Mouse (Mus musculus) heart, embryonic 16.5 days (tissue): ENCODE measurements around the gene Dolk. TPM values are rescaled to one million over a fixed set of nuclear protein-coding genes. Genes with fewer than 3 reads are reported as not detected.

Source experiments
- ATAC-seq: fragments of 200-750 bp; cut with Nextera tagmentation; replicated peaks from 2 replicates; pipeline ENCODE4 v1.8.0; 2017; ENCODE audit warnings: moderate number of reproducible peaks; ENCODE audit not compliant: insufficient read depth, low FRiP score; ENCODE audit errors: extremely low read depth
- H3K27ac ChIP-seq: fragments of 300-500 bp; sonication (generic); 2 replicates; pipeline ENCODE4 v1.5.1; 2014; ENCODE audit warnings: mild to moderate bottlenecking, low read length, control low read depth, moderate library complexity
- H3K27me3 ChIP-seq: fragments of 300-500 bp; sonication (generic); 2 replicates; pipeline ENCODE4 v1.6.1; 2014; ENCODE audit warnings: low read length, mixed read lengths; ENCODE audit not compliant: control insufficient read depth, insufficient read depth
- H3K36me3 ChIP-seq: fragments of 300-500 bp; sonication (generic); 2 replicates; pipeline ENCODE4 v1.6.1; 2014; ENCODE audit not compliant: control insufficient read depth, insufficient read depth
- H3K4me1 ChIP-seq: fragments of 300-500 bp; sonication (generic); 2 replicates; pipeline ENCODE4 v1.6.1; 2014; ENCODE audit warnings: low read length, mixed read lengths; ENCODE audit not compliant: control insufficient read depth, insufficient read depth
- H3K4me2 ChIP-seq: fragments of 300-500 bp; sonication (generic); 2 replicates; pipeline ENCODE4 v1.6.1; 2014; ENCODE audit warnings: low read depth, mild to moderate bottlenecking, control low read depth, low read length
- H3K4me3 ChIP-seq: fragments of 300-500 bp; sonication (generic); 2 replicates; pipeline ENCODE4 v1.5.1; 2014; ENCODE audit warnings: mild to moderate bottlenecking, control low read depth, low read length
- H3K9ac ChIP-seq: fragments of 300-500 bp; sonication (generic); 2 replicates; pipeline ENCODE4 v1.6.1; 2014; ENCODE audit warnings: low read length, control low read depth
- H3K9me3 ChIP-seq: fragments of 300-500 bp; sonication (generic); replicated peaks from 2 replicates; pipeline ENCODE4 v1.6.1; 2016; ENCODE audit warnings: low read length; ENCODE audit not compliant: control insufficient read depth
- WGBS: fragments of 180-500 bp; shearing (Covaris S2); extraction: QIAGEN DNeasy Blood & Tissue Kit; methylation state at CpG from one replicate; pipeline ENCODE4 v1.1.7; 2014; 5-methylcytosine and 5-hydroxymethylcytosine counted together
- polyA plus RNA-seq: library from polyadenylated mRNA; unstranded; fragments of >200 nt; fragmentation: Nextera tagmentation; extraction: Ambion mirVana; gene quantifications from 2 replicates; pipeline ENCODE4 v1.2.1, GENCODE M21; 2015

Dolk gene
- polyA plus RNA-seq, 1 experiment from 2014 or later, result 33.0 TPM

DNA sequence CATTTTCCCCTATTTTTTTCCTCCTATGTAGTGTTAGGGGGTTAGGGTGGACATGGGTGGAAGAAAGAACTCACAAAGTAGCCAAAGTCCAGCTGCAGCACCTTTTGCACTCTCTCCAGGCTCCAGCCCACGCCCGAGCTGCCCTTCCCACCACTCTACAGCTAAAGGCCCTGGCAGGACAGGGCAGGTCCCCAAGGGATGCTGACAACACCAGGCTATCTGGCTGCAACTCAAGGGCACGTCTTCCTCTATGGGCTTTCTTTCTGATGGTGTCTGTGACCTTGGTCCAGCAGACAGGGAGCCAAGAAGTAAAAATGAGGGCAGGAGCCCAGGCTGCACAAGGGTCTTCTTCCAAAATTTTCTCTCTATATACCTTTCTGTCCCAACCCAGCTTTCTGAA lies 4.5 kb downstream of the Dolk start:
- WGBS, result 58% methylated on average over 3 of the region's 3 CpGs
- Histone ChIP-seq H3K27me3 (no peaks in the 10 kb centered on the region), H3K9ac (no peak overlapping the region), H3K4me2 (no peak overlapping the region), H3K27ac (no peak overlapping the region), H3K4me3 (no peak overlapping the region), H3K4me1 (peaks cover 12% of the 10 kb centered on the region), H3K36me3 (no peaks in the 10 kb centered on the region; the same call in 1 of the 2 replicates), H3K9me3 (no peaks in the 10 kb centered on the region)
- no peak for ATAC-seq

- no peak for ATAC-seq
- H3K4me3 ChIP-seq, result no peak within 1 kb of the TSS
- 88% methylated on average over 11 of the region's 11 CpGs for WGBS
- peaks cover 12% of the 10 kb centered on the region for H3K4me1 ChIP-seq
- no peaks in the 10 kb centered on the region for H3K9me3 ChIP-seq
- no peak within 1 kb of the TSS for H3K27ac ChIP-seq
- H3K9ac ChIP-seq, result no peak within 1 kb of the TSS
- no peak within 1 kb of the TSS for H3K4me2 ChIP-seq
- H3K27me3 ChIP-seq, result no peaks in the 10 kb centered on the region
- H3K36me3 ChIP-seq, result no peaks in the 10 kb centered on the region; the same call in 1 of the 2 replicates
Observed at GRCm38 (mm10) chr2:30280743-30281142, 5.4 kb downstream of the Dolk start, which contains the start of gene Gm28038. Gm28038 (plus strand) TSS chr2:30281043.

DNA sequence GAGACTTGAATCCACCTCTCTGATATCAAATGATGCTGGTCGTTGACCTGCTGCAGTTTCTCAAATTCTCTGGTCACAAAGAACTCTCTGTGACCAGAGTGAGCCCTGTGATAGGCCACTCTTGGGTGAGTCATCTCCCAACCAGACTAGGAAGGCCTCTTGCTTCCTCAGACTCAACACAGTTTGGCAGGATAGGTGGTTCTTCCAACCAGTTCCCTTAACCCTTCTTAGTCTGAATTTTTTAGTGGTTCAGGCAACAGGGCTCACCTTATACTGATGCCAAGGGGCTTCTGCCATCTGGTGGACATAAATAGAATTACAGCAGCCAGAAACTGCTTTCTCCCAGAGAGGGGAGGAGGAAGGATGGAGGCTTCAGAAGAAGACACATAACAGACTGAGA lies 16.0 kb downstream of the Dolk start:
- Histone ChIP-seq H3K4me1 (peaks cover 29% of the 10 kb centered on the region), H3K27me3 (no peaks in the 10 kb centered on the region), H3K27ac (peak overlapping the region; percentile 77), H3K4me3 (no peak overlapping the region), H3K4me2 (no peak overlapping the region), H3K9me3 (no peaks in the 10 kb centered on the region), H3K36me3 (no peaks in the 10 kb centered on the region; the same call in 1 of the 2 replicates), H3K9ac (peak overlapping the region; percentile 23; the same call in 1 of the 2 replicates)
- ATAC-seq, result peak; percentile 71
- WGBS, result 11% methylated on average over 1 of the region's 1 CpGs

GRCm38 (mm10) chr2:30269241-30269990 lies 16.7 kb downstream of the Dolk start:
- 79% methylated on average over 17 of the region's 17 CpGs for WGBS
- peak overlapping the region; percentile 23; the same call in 1 of the 2 replicates for H3K9ac ChIP-seq

DNA sequence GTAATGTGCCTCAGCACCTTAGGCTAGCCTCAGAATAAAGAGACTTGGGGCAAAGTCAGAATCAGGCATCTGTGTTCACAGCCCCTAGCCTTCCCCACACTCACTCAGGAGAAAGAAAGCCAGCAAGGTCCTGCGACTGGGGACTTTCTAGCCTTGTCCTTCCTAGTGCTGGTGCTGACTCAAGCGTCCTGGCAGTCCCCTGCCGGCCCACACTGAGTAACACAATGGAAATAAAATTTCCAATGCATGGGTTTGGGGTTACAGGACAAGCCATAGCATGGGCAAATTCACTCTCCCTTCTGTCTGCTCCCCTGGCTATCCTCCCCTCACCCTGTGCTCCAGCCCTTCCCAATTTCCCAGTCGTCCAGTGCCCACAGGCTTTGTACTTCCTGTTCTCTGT lies 17.8 kb downstream of the Dolk start:
- whole genome bisulfite sequencing, result 60% methylated on average over 4 of the region's 4 CpGs
- Histone ChIP-seq H3K4me1 (peaks cover 44% of the 10 kb centered on the region), H3K27ac (no peak overlapping the region), H3K9me3 (no peaks in the 10 kb centered on the region), H3K36me3 (peaks cover 10% of the 10 kb centered on the region), H3K27me3 (no peaks in the 10 kb centered on the region), H3K4me2 (no peak overlapping the region), H3K4me3 (no peak overlapping the region), H3K9ac (no peak overlapping the region)
- no peak for ATAC-seq

More at GRCm38 (mm10) chr2:30269241-30269990, 16.7 kb downstream of the Dolk start:
- H3K27me3 ChIP-seq, result no peaks in the 10 kb centered on the region
- peak overlapping the region; percentile 77 for H3K27ac ChIP-seq
- H3K36me3 ChIP-seq, result peaks cover under 1% of the 10 kb centered on the region
- no peak overlapping the region for H3K4me2 ChIP-seq
- H3K9me3 ChIP-seq, result no peaks in the 10 kb centered on the region
- peaks cover 37% of the 10 kb centered on the region for H3K4me1 ChIP-seq
- no peak overlapping the region for H3K4me3 ChIP-seq
- ATAC-seq, result no peak

GRCm38 (mm10) chr2:30267466-30267865 lies 18.7 kb downstream of the Dolk start:
- Histone ChIP-seq H3K4me3 (no peak overlapping the region), H3K9ac (no peak overlapping the region), H3K4me2 (no peak overlapping the region), H3K9me3 (no peaks in the 10 kb centered on the region), H3K27me3 (no peaks in the 10 kb centered on the region), H3K4me1 (peaks cover 52% of the 10 kb centered on the region), H3K27ac (no peak overlapping the region), H3K36me3 (peaks cover 14% of the 10 kb centered on the region)
- no peak for ATAC-seq
- WGBS, result 94% methylated on average over 2 of the region's 2 CpGs

- Histone ChIP-seq H3K4me2 (peak overlapping the region; percentile 39), H3K4me1 (peaks cover 55% of the 10 kb centered on the region), H3K9ac (peak overlapping the region; percentile 64), H3K9me3 (no peaks in the 10 kb centered on the region), H3K27ac (peak overlapping the region; percentile 95), H3K36me3 (peaks cover 23% of the 10 kb centered on the region), H3K4me3 (peak overlapping the region; percentile 11), H3K27me3 (no peaks in the 10 kb centered on the region)
- WGBS, result 17% methylated on average over 4 of the region's 4 CpGs
- peak; percentile 68 for ATAC-seq
Observed at GRCm38 (mm10) chr2:30266392-30266941, 19.7 kb downstream of the Dolk start.

- ATAC-seq, result peak; percentile 69
Observed at GRCm38 (mm10) chr2:30265767-30266253, 20.3 kb downstream of the Dolk start, which contains the start of gene Phyhd1. Phyhd1 (plus strand) TSS chr2:30266203.

More at GRCm38 (mm10) chr2:30265767-30266253, 20.3 kb downstream of the Dolk start, which contains the start of gene Phyhd1:
- Histone ChIP-seq H3K27me3 (no peaks in the 10 kb centered on the region), H3K9me3 (no peaks in the 10 kb centered on the region), H3K9ac (peak within 1 kb of the TSS; percentile 64), H3K4me2 (peak within 1 kb of the TSS; percentile 39), H3K27ac (peak within 1 kb of the TSS; percentile 95), H3K36me3 (peaks cover 24% of the 10 kb centered on the region), H3K4me1 (peaks cover 55% of the 10 kb centered on the region), H3K4me3 (peak within 1 kb of the TSS; percentile 11)
- 16% methylated on average over 5 of the region's 5 CpGs for WGBS
